Mouse (Mus musculus) stomach, embryonic 15.5 days (tissue): Measurements from ENCODE around the gene Gm20388. TPM values are rescaled to one million over a fixed set of nuclear protein-coding genes. Genes with fewer than 3 reads are reported as not detected.
A peak's percentile ranks its signal among the peaks of the same experiment; 100 is the strongest.
"Not testable (repeated sequence)": the region's sequence is repeated elsewhere in the genome, so short reads cannot be mapped to it uniquely, and the experiment has no call there.

Experiments used
- ATAC-seq: fragments of 200-750 bp; cut with Nextera tagmentation; 2 replicates; pipeline ENCODE4 v1.8.0; 2017; ENCODE audit warnings: low read depth, moderate number of reproducible peaks, moderate TSS enrichment; ENCODE audit not compliant: insufficient read depth, low FRiP score
- H3K27ac ChIP-seq: fragments of 300-500 bp; sonication (generic); 2 replicates; pipeline ENCODE4 v1.5.1; 2015; ENCODE audit warnings: mild to moderate bottlenecking, inconsistent platforms
- H3K27me3 ChIP-seq: fragments of 300-500 bp; sonication (generic); replicated peaks from 2 replicates; pipeline ENCODE4 v1.6.1; 2015; ENCODE audit warnings: inconsistent platforms
- H3K36me3 ChIP-seq: fragments of 300-500 bp; sonication (generic); 2 replicates; pipeline ENCODE4 v1.6.1; 2015; ENCODE audit warnings: inconsistent platforms
- H3K4me1 ChIP-seq: fragments of 300-500 bp; sonication (generic); 2 replicates; pipeline ENCODE4 v1.6.1; 2015; ENCODE audit warnings: inconsistent platforms
- H3K4me2 ChIP-seq: fragments of 300-500 bp; sonication (generic); 2 replicates; pipeline ENCODE4 v1.6.1; 2015; ENCODE audit warnings: mild to moderate bottlenecking, inconsistent platforms
- H3K4me3 ChIP-seq: fragments of 300-500 bp; sonication (generic); replicated peaks from 2 replicates; pipeline ENCODE4 v1.5.1; 2015; ENCODE audit warnings: inconsistent platforms
- H3K9ac ChIP-seq: fragments of 300-500 bp; sonication (generic); 2 replicates; pipeline ENCODE4 v1.6.1; 2015; ENCODE audit warnings: inconsistent platforms
- H3K9me3 ChIP-seq: fragments of 300-500 bp; sonication (generic); 2 replicates; pipeline ENCODE4 v1.6.1; 2016; ENCODE audit warnings: inconsistent platforms
- WGBS: fragments of 180-500 bp; shearing (Covaris S2); methylation state at CpG from one replicate; pipeline ENCODE4 v1.1.7; 2015; 5-methylcytosine and 5-hydroxymethylcytosine counted together
- polyA plus RNA-seq: library from polyadenylated mRNA; unstranded; fragments of >200 nt; fragmentation: Nextera tagmentation; extraction: Ambion mirVana; gene quantifications from 2 replicates; pipeline ENCODE4 v1.2.1, GENCODE M21; 2015

The Gm20388 gene
- polyA plus RNA-seq, 1 experiment from 2014 or later: not detected

DNA sequence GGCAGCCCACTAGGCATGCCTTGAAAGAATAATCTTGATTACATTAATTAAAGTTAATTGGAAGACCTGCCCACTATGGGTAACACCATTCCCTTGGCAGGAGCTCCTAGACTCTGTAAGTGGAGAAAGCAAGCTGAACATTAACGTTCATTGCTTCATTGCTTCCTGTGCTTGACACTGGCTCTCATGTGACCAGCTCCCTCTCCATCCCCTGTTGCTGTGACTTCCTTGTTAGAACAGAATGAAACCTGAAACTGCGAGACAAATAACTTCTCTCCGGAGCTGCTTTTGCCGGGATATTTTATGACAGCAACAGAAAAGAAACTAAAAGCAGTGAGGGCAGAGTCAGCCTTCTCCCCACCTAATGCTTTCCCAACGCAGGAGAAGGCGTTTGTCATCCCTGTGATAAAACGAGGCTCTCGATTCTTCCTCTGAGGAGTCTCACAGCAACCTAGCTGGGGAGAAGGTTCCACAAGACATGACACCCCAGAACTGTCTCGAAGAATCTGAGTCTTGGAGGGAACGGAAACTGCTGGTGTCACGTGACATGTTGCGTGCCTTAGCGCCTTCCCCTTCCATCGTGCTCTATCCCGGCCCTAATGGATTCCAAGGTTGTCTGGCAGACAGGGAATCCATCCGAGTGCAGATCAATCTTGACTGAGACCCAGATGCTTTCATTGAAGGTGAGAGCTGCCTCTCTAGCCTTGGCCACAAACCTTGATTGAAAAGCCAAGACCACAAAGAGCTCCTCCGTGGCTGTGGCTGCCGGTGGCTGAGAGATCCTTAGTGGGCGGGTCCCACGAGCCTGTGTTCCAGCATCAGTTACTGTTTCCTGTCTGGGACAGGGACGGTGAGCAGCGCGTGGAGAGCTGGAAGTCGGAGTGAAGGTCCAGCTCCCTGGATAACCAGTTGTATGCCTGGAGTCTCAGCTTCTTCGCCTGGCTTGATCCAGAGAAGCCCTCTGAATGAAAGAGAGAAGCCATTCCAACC lies 2654.0 kb downstream of the Gm20388 start:
- H3K9me3 ChIP-seq: no peaks in the 10 kb centered on the region
- H3K27me3 ChIP-seq: no peaks in the 10 kb centered on the region
- H3K27ac ChIP-seq: peak overlapping the region; percentile 57; the same call in 1 of the 2 replicates
- no peak overlapping the region for H3K9ac ChIP-seq
- peaks cover 19% of the 10 kb centered on the region for H3K4me1 ChIP-seq
- no peak overlapping the region for H3K4me3 ChIP-seq
- H3K36me3 ChIP-seq: peaks cover 4% of the 10 kb centered on the region
- no peak overlapping the region for H3K4me2 ChIP-seq
- 72% methylated on average over 25 of the region's 25 CpGs for WGBS
- ATAC-seq: no peak

DNA sequence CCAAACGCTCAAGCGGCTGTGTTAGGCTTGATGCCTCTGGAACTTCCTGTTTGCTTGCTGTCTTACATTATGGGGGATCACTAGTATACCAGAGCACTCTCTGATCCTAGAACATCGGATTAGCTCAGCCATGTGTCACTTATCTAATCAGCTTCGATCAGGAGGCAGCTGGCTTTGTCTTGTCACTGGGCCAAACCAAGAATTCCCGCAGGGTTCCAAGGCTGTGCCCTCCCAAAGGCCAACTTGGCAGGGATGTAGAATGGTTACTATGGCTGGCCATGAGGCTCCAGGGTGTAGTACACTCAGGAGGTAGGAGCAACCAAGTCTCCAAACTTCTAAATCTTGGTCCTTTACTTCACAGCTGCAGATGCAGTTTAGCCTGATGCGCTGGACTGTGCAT lies 2656.1 kb downstream of the Gm20388 start:
- Histone ChIP-seq H3K9ac (peak overlapping the region; percentile 67; the same call in 1 of the 2 replicates), H3K27me3 (no peaks in the 10 kb centered on the region), H3K4me3 (peak overlapping the region; percentile 95), H3K27ac (peak overlapping the region; percentile 96), H3K4me1 (peaks cover 22% of the 10 kb centered on the region), H3K36me3 (peaks cover 25% of the 10 kb centered on the region), H3K9me3 (no peaks in the 10 kb centered on the region), H3K4me2 (peak overlapping the region; percentile 84)
- ATAC-seq: no peak
- 27% methylated on average over 6 of the region's 6 CpGs for WGBS

DNA sequence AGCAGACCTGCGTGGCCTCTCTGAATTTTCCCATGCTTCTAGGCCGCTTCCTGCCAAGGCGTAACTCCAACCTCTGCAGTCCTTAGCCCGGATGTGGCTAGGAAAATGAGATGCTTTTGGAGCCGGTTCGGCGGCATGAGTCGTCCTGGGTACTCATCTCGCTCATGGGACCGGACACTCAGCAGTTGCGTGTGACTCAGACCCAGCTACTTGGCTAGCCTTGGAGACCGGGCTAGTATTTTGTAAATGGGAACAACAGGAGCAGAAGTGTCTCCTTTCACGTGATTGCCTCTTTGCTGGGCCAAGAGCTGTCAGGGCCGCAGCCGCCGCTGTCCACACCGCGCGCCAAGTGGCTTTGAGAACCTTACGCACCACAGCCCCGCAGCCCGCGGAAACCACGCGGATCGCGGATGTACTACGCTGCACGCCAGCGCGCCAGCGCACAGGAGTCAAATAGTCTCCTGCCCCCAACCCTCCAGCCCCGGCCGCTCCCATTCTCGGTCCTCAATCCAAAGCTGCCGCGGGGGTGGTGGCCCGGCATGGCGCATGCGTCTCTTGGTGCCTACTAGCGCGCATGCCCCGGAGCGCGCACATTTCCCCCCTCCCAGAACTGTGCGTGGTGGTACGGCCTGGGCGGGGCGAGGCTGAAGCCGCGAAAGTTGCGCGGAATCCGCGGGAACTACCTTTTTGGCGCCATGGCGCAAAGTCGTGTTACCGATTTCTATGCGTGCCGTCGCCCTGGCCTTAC lies 2656.9 kb downstream of the Gm20388 start, which contains the start of gene Cdt1:
Gene Cdt1, plus strand, starts transcription at position 655 of the 748 bp plus-strand sequence.
- no peaks in the 10 kb centered on the region for H3K27me3 ChIP-seq
- H3K9me3 ChIP-seq: no peaks in the 10 kb centered on the region
- peak within 1 kb of the TSS; percentile 84 for H3K4me2 ChIP-seq
- H3K4me1 ChIP-seq: peaks cover 22% of the 10 kb centered on the region
- ATAC-seq: peak; percentile 96
- WGBS: under 1% methylated on average over 62 of the region's 62 CpGs
- peak within 1 kb of the TSS; percentile 91 for H3K9ac ChIP-seq
- peaks cover 33% of the 10 kb centered on the region for H3K36me3 ChIP-seq
- H3K4me3 ChIP-seq: peak within 1 kb of the TSS; percentile 95
- peak within 1 kb of the TSS; percentile 96 for H3K27ac ChIP-seq

- Histone ChIP-seq H3K4me2 (peak overlapping the region; percentile 84), H3K4me1 (peaks cover 22% of the 10 kb centered on the region), H3K4me3 (peak overlapping the region; percentile 95), H3K9ac (peak overlapping the region; percentile 91), H3K27me3 (no peaks in the 10 kb centered on the region), H3K9me3 (no peaks in the 10 kb centered on the region), H3K36me3 (peaks cover 38% of the 10 kb centered on the region), H3K27ac (peak overlapping the region; percentile 96)
- WGBS: 0% methylated on average over 34 of the region's 34 CpGs
- ATAC-seq: peak; percentile 19; the same call in 1 of the 2 replicates
These were observed 2657.5 kb downstream of the Gm20388 start for GRCm38 (mm10) chr8:122568109-122568504.

DNA sequence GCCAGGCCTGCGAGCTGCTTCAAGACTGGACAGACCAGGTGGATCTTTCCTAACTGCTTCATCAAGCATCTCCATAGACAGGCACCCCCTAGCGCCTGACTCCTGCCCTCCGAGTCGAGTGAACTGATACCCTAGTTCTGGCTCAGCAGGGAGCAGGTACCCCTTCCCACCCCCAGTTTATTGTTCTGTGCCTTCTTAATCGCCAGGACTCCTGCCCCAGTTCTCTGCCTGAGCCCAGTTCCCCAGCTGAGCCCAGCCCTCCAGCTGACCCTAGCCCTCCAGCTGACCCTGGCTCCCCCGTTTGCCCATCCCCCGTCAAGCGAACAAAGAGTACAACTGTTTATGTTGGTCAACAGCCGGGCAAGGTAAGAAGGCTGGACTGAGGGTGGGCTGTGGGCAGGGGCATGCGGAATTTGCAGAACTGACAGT lies 2658.3 kb downstream of the Gm20388 start:
- Histone ChIP-seq H3K4me3 (peak overlapping the region; percentile 95), H3K9me3 (no peaks in the 10 kb centered on the region), H3K9ac (peak overlapping the region; percentile 42), H3K27me3 (no peaks in the 10 kb centered on the region), H3K4me1 (peaks cover 22% of the 10 kb centered on the region), H3K27ac (no peak overlapping the region), H3K36me3 (peaks cover 38% of the 10 kb centered on the region), H3K4me2 (peak overlapping the region; percentile 84)
- ATAC-seq: no peak
- WGBS: 9% methylated on average over 10 of the region's 10 CpGs

GRCm38 (mm10) chr8:122569329-122569728 lies 2658.7 kb downstream of the Gm20388 start:
- WGBS: 56% methylated on average over 9 of the region's 9 CpGs
- no peak for ATAC-seq
- H3K4me3 ChIP-seq: peak overlapping the region; percentile 95

DNA sequence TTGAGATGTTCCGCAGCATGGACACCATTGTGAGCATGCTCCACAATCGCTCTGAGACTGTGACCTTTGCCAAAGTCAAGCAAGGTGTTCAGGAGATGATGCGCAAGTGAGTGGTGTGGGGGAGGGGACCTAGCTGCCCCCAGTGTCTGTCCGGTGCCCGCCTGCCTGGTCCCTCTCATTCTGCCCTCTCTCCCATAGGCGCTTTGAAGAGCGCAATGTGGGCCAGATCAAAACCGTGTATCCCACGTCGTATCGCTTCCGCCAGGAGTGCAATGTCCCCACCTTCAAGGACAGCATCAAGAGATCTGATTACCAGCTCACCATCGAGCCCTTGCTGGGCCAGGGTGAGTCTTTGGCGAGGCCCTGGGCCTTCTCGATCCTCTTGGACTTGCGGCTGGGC lies 2659.4 kb downstream of the Gm20388 start:
- no peak for ATAC-seq
- no peak overlapping the region for H3K9ac ChIP-seq
- no peak overlapping the region for H3K27ac ChIP-seq
- no peaks in the 10 kb centered on the region for H3K9me3 ChIP-seq
- no peaks in the 10 kb centered on the region for H3K27me3 ChIP-seq
- 93% methylated on average over 16 of the region's 16 CpGs for WGBS
- H3K4me1 ChIP-seq: peaks cover 30% of the 10 kb centered on the region
- no peak overlapping the region for H3K4me3 ChIP-seq
- H3K4me2 ChIP-seq: peak overlapping the region; percentile 84; the same call in 1 of the 2 replicates
- H3K36me3 ChIP-seq: peaks cover 41% of the 10 kb centered on the region

More at GRCm38 (mm10) chr8:122569329-122569728, 2658.7 kb downstream of the Gm20388 start:
- Histone ChIP-seq H3K4me2 (peak overlapping the region; percentile 84), H3K36me3 (peaks cover 41% of the 10 kb centered on the region), H3K27me3 (no peaks in the 10 kb centered on the region), H3K9ac (peak overlapping the region; percentile 42), H3K9me3 (no peaks in the 10 kb centered on the region), H3K4me1 (peaks cover 23% of the 10 kb centered on the region), H3K27ac (no peak overlapping the region)

GRCm38 (mm10) chr8:122571153-122571552 lies 2660.5 kb downstream of the Gm20388 start:
- Histone ChIP-seq H3K9me3 (no peaks in the 10 kb centered on the region), H3K9ac (no peak overlapping the region), H3K27ac (no peak overlapping the region), H3K4me1 (peaks cover 41% of the 10 kb centered on the region), H3K36me3 (peaks cover 41% of the 10 kb centered on the region), H3K4me3 (no peak overlapping the region), H3K27me3 (no peaks in the 10 kb centered on the region), H3K4me2 (no peak overlapping the region)
- ATAC-seq: no peak
- WGBS: 89% methylated on average over 11 of the region's 11 CpGs

GRCm38 (mm10) chr8:122571750-122572267 lies 2661.2 kb downstream of the Gm20388 start:
- Histone ChIP-seq H3K4me2 (no peak overlapping the region), H3K36me3 (peaks cover 41% of the 10 kb centered on the region), H3K27me3 (no peaks in the 10 kb centered on the region), H3K4me1 (peaks cover 36% of the 10 kb centered on the region), H3K9me3 (no peaks in the 10 kb centered on the region), H3K27ac (no peak overlapping the region), H3K9ac (no peak overlapping the region), H3K4me3 (no peak overlapping the region)
- no peak for ATAC-seq
- 89% methylated on average over 17 of the region's 17 CpGs for WGBS

- no peaks in the 10 kb centered on the region for H3K9me3 ChIP-seq
- peaks cover 41% of the 10 kb centered on the region for H3K36me3 ChIP-seq
- no peak overlapping the region for H3K27ac ChIP-seq
- H3K4me1 ChIP-seq: peaks cover 36% of the 10 kb centered on the region
- H3K4me3 ChIP-seq: no peak overlapping the region
- H3K9ac ChIP-seq: no peak overlapping the region
- 87% methylated on average over 3 of the region's 3 CpGs for WGBS
- no peaks in the 10 kb centered on the region for H3K27me3 ChIP-seq
- H3K4me2 ChIP-seq: no peak overlapping the region
- ATAC-seq: no peak
These were observed 2662.1 kb downstream of the Gm20388 start for GRCm38 (mm10) chr8:122572751-122573150.

GRCm38 (mm10) chr8:122573176-122573575 lies 2662.5 kb downstream of the Gm20388 start:
- ATAC-seq, H3K9me3 ChIP-seq, H3K27me3 ChIP-seq, H3K4me2 ChIP-seq, H3K4me3 ChIP-seq, H3K9ac ChIP-seq, H3K27ac ChIP-seq: not testable (repeated sequence)
- Histone ChIP-seq H3K4me1 (peaks cover 36% of the 10 kb centered on the region), H3K36me3 (peaks cover 41% of the 10 kb centered on the region)
- WGBS: 50% methylated on average over 4 of the region's 4 CpGs
